In the genomic region with DNA sequence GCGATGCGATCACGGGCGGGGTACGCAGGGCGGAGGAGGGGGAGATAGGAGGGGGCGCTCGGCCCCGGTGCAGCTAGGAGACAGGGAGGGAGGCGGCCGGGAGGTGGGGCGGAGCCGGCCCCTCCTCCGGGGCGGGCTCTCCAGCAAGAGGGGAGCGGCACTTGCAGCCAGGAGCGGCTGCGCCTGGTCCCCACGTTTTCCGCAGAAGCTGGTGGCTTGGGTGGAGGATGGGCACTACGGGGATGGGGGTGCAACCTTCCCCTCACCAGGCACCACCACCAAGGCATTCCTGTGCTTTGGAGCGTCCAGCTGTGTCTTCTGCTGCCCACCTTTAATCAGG, we compare ENCODE assay signal across 9 mouse cellular contexts. TPM values are rescaled to one million over a fixed set of nuclear protein-coding genes. Genes with fewer than 3 reads are reported as not detected.
DNase-seq lines count a peak whose midpoint lies in the region; ATAC-seq and TF ChIP-seq lines count a peak whose summit lies in the region.
"Had no signal": no experiment of that assay in that cellular context is flagged by ENCODE, and none has a peak within 500 bp of the region (broad histone marks: within the 10 kb centered on the region; RNA-seq: fewer than 3 reads in every experiment).

A gene (minus strand): TSS at position 84 of the 340 bp plus-strand sequence.

- 3% methylated on average over 21 of the region's 22 CpGs for WGBS in kidney, embryonic 14.5 days
- no CpG with 5 or more reads among the region's 22 CpGs for WGBS in embryonic facial prominence, embryonic 14.5 days
- WGBS in intestine, embryonic 16.5 days = under 1% methylated on average over 20 of the region's 22 CpGs
- WGBS in liver, embryonic 11.5 days = 2% methylated on average over 21 of the region's 22 CpGs

- H3K27me3 ChIP-seq in kidney, embryonic 14.5 days (ENCODE audit: control insufficient read depth, insufficient read depth, low read length) = peaks cover 30% of the 10 kb centered on the region
- H3K27me3 ChIP-seq in embryonic facial prominence, embryonic 14.5 days (replicated peaks; ENCODE audit: control insufficient read depth, insufficient read depth, low read length) = peaks cover 8% of the 10 kb centered on the region; the same call in 1 of the 2 replicates
- H3K27me3 ChIP-seq in intestine, embryonic 16.5 days (replicated peaks; ENCODE audit: control insufficient read depth, insufficient read depth, low read length) = peaks cover 7% of the 10 kb centered on the region; the same call in 1 of the 2 replicates
- H3K27me3 ChIP-seq in liver, embryonic 11.5 days (replicated peaks; ENCODE audit: control insufficient read depth, insufficient read depth, low read length) = peaks cover 37% of the 10 kb centered on the region

- no peak for TF ChIP-seq POLR2A in bone marrow macrophage, adult 2 months (IDR thresholded peaks at IDR 0.05; ENCODE audit: borderline replicate concordance, low read depth, low read length)

- no peak for DNase-seq in kidney, adult 9 months
- DNase-seq in embryonic facial prominence, embryonic 14.5 days (ENCODE audit: low spot score) = peak; percentile 48
- DNase-seq in liver, embryonic 11.5 days (ENCODE audit: low spot score) = no peak
- peak; percentile 82 for DNase-seq in right cerebral cortex, adult 18-20 months

- H3K4me3 ChIP-seq in kidney, embryonic 14.5 days (ENCODE audit: low read length) = peak within 1 kb of the TSS; percentile 71
- peak within 1 kb of the TSS; percentile 46 for H3K4me3 ChIP-seq in bone marrow macrophage, adult 2 months (ENCODE audit: insufficient read depth, low read length)
- H3K4me3 ChIP-seq in embryonic facial prominence, embryonic 14.5 days (ENCODE audit: low read depth, low read length) = peak within 1 kb of the TSS; percentile 73
- peak within 1 kb of the TSS; percentile 72 for H3K4me3 ChIP-seq in intestine, embryonic 16.5 days (ENCODE audit: low read length)
- H3K4me3 ChIP-seq in liver, embryonic 11.5 days (ENCODE audit: low read depth, low read length) = peak within 1 kb of the TSS; percentile 59

- H3K4me1 ChIP-seq in kidney, embryonic 14.5 days (ENCODE audit: control insufficient read depth, insufficient read depth, low read length) = peaks cover 6% of the 10 kb centered on the region; the same call in 1 of the 2 replicates
- H3K4me1 ChIP-seq in bone marrow macrophage, adult 2 months (ENCODE audit: control insufficient read depth, insufficient read depth, low read length) = no peaks in the 10 kb centered on the region
- H3K4me1 ChIP-seq in embryonic facial prominence, embryonic 14.5 days (ENCODE audit: control insufficient read depth, insufficient read depth, low read length) = no peaks in the 10 kb centered on the region
- peaks cover 5% of the 10 kb centered on the region; the same call in 1 of the 2 replicates for H3K4me1 ChIP-seq in intestine, embryonic 16.5 days (ENCODE audit: control insufficient read depth, insufficient read depth, low read length)
- H3K4me1 ChIP-seq in liver, embryonic 11.5 days (replicated peaks; ENCODE audit: control insufficient read depth, insufficient read depth, low read length) = no peaks in the 10 kb centered on the region

- H3K36me3 ChIP-seq in kidney, embryonic 14.5 days (ENCODE audit: control insufficient read depth, insufficient read depth, low read length) = no peaks in the 10 kb centered on the region
- H3K36me3 ChIP-seq in embryonic facial prominence, embryonic 14.5 days (ENCODE audit: control insufficient read depth, insufficient read depth, low read length) = no peaks in the 10 kb centered on the region
- no peaks in the 10 kb centered on the region for H3K36me3 ChIP-seq in intestine, embryonic 16.5 days (ENCODE audit: control insufficient read depth, insufficient read depth, low read length)
- H3K36me3 ChIP-seq in liver, embryonic 11.5 days (ENCODE audit: control insufficient read depth, insufficient read depth, low read length) = no peaks in the 10 kb centered on the region

- H3K9me3 ChIP-seq in kidney, embryonic 14.5 days (ENCODE audit: control insufficient read depth, low read length) = no peaks in the 10 kb centered on the region
- no peaks in the 10 kb centered on the region for H3K9me3 ChIP-seq in embryonic facial prominence, embryonic 14.5 days (ENCODE audit: control insufficient read depth, low read length)
- H3K9me3 ChIP-seq in intestine, embryonic 16.5 days (ENCODE audit: control insufficient read depth, low read length) = no peaks in the 10 kb centered on the region
- H3K9me3 ChIP-seq in liver, embryonic 11.5 days (ENCODE audit: control insufficient read depth, low read length) = no peaks in the 10 kb centered on the region

- no peak for TF ChIP-seq CTCF in bone marrow macrophage, adult 2 months (IDR thresholded peaks at IDR 0.05; ENCODE audit: low read depth, low read length)

- peak within 1 kb of the TSS; percentile 90 for H3K4me2 ChIP-seq in kidney, embryonic 14.5 days (replicated peaks; ENCODE audit: low read depth, low read length)
- H3K4me2 ChIP-seq in embryonic facial prominence, embryonic 14.5 days (ENCODE audit: low read depth, low read length) = peak within 1 kb of the TSS; percentile 95
- H3K4me2 ChIP-seq in intestine, embryonic 16.5 days (ENCODE audit: low read depth, low read length) = peak within 1 kb of the TSS; percentile 97
- peak within 1 kb of the TSS; percentile 65 for H3K4me2 ChIP-seq in liver, embryonic 11.5 days

- ATAC-seq in kidney, embryonic 14.5 days (ENCODE audit: low FRiP score, low TSS enrichment) = peak; percentile 72
- peak; percentile 89 for ATAC-seq in embryonic facial prominence, embryonic 14.5 days (ENCODE audit: low read depth)
- ATAC-seq in intestine, embryonic 16.5 days = peak; percentile 83
- ATAC-seq in liver, embryonic 11.5 days (replicated peaks; ENCODE audit: low FRiP score) = no peak; the same call in 1 of the 2 replicates
- no peak for ATAC-seq in activated CD4-positive, CD25-positive, alpha-beta regulatory T cell, adult 4 months
- ATAC-seq: Patski had no signal

- peak within 1 kb of the TSS; percentile 52 for H3K9ac ChIP-seq in kidney, embryonic 14.5 days (ENCODE audit: low read depth, low read length)
- H3K9ac ChIP-seq in embryonic facial prominence, embryonic 14.5 days (ENCODE audit: low read depth, low read length) = peak within 1 kb of the TSS; percentile 70
- H3K9ac ChIP-seq in intestine, embryonic 16.5 days (ENCODE audit: low read depth, low read length) = peak within 1 kb of the TSS; percentile 69
- H3K9ac ChIP-seq in liver, embryonic 11.5 days (ENCODE audit: low read depth, low read length) = no peak within 1 kb of the TSS

- H3K27ac ChIP-seq in kidney, embryonic 14.5 days (ENCODE audit: low read depth, low read length) = no peak within 1 kb of the TSS
- H3K27ac ChIP-seq in bone marrow macrophage, adult 2 months (ENCODE audit: insufficient read depth, low read depth, low read length) = no peak within 1 kb of the TSS
- no peak within 1 kb of the TSS for H3K27ac ChIP-seq in embryonic facial prominence, embryonic 14.5 days (replicated peaks; ENCODE audit: low read depth, low read length)
- H3K27ac ChIP-seq in intestine, embryonic 16.5 days (ENCODE audit: low read length) = no peak within 1 kb of the TSS
- no peak within 1 kb of the TSS for H3K27ac ChIP-seq in liver, embryonic 11.5 days (ENCODE audit: low read depth, low read length)

RNA-seq across cellular contexts. Expression of the gene that starts here (rescaled TPM):
- polyA plus RNA-seq in kidney, embryonic 14.5 days (2014; fragmentation: Nextera tagmentation; extraction: Ambion mirVana) = 0.05 and 0.13 TPM in 2 replicates
- polyA plus RNA-seq in bone marrow macrophage, adult 2 months (2012; ENCODE audit: insufficient read depth, insufficient read length, missing spikeins) = not detected in 2 replicates
- polyA plus RNA-seq in embryonic facial prominence, embryonic 14.5 days (2014; fragmentation: Nextera tagmentation; extraction: Ambion mirVana) = 0.46 and 0.49 TPM in 2 replicates
- polyA plus RNA-seq in intestine, embryonic 16.5 days (2015; fragmentation: Nextera tagmentation; extraction: Ambion mirVana) = 0.12 and 0.16 TPM in 2 replicates
- polyA plus RNA-seq in liver, embryonic 11.5 days (2014; fragmentation: Nextera tagmentation; extraction: Ambion mirVana) = 0.04 and 0.08 TPM in 2 replicates
- under 1 TPM in 1 of 2 experiments, not detected in 1; 0.05 TPM for polyA plus RNA-seq in activated CD4-positive, CD25-positive, alpha-beta regulatory T cell, adult 4 months (2017; shearing (Covaris generic))

Comparison
In these comparisons a context has a peak if more than half of its experiments do, and no peak if none do; other contexts are left out.
1. Peak in ATAC-seq, H3K4me3 ChIP-seq, H3K9ac ChIP-seq and H3K4me2 ChIP-seq in kidney, embryonic 14.5 days; RNA of the gene not detected or under 1 TPM.
2. Peak in DNase-seq, ATAC-seq, H3K4me3 ChIP-seq, H3K9ac ChIP-seq and H3K4me2 ChIP-seq in embryonic facial prominence, embryonic 14.5 days; RNA of the gene not detected or under 1 TPM.
3. Peak in ATAC-seq, H3K4me3 ChIP-seq, H3K9ac ChIP-seq and H3K4me2 ChIP-seq in intestine, embryonic 16.5 days; RNA of the gene not detected or under 1 TPM.